In the genomic region with DNA sequence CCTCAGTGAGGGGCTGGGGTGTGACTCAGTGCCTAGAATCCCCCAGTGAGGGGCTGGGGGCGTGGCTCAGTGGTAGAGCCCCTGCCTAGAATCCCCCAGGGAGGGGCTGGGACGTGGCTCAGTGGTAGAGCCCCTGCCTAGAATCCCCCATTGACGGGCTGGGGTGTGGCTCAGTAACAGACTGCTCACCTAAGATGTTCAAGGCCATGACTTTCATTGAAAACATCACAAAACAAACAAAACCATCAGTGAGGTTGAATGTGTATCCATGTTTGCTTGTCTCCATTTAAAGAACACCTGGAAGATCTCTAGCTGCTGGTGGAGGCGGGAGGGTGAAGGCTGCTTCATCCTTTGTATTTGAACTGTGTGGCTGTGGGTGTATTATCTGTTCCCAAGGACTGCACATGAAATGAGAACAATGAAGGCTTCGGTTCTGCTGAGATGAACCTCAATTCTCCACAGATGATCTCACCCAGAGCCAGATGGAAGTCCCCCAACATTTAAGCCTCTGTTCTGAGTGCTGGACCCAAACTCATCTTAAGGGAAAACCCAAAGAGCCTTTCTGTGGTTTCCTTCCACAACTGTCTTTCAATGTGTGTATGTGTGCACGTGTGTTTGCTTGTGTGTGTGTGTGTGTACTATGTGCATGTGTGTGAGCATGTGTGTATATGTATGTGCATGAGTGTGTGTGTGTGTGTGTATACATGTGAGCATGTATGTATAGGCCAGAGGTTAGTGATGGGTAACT, we compare ENCODE assay signal across 26 mouse cellular contexts.
"Had no signal": no experiment of that assay in that cellular context is flagged by ENCODE, and none has a peak within 500 bp of the region (broad histone marks: within the 10 kb centered on the region; RNA-seq: fewer than 3 reads in every experiment).

No protein-coding gene starts in this region.

- H3K27me3 ChIP-seq: hindbrain, embryonic 13.5 days; hindbrain, embryonic 15.5 days; kidney, embryonic 15.5 days; limb, embryonic 13.5 days; limb, embryonic 15.5 days had no signal

- H3K4me2 ChIP-seq: heart, embryonic 11.5 days; heart, embryonic 13.5 days; heart, embryonic 15.5 days; hindbrain, embryonic 13.5 days; hindbrain, embryonic 15.5 days; kidney, embryonic 15.5 days; limb, embryonic 13.5 days; limb, embryonic 15.5 days; liver, embryonic 12.5 days had no signal

- H3K27ac ChIP-seq: heart, adult 2 months; heart, embryonic 13.5 days; heart, embryonic 15.5 days; hindbrain, embryonic 13.5 days; hindbrain, embryonic 15.5 days; hindbrain, postnatal 0 days; kidney, embryonic 15.5 days; kidney, postnatal 0 days; limb, embryonic 13.5 days; limb, embryonic 15.5 days; liver, embryonic 12.5 days had no signal

- DNase-seq: gastrocnemius, postnatal 14 days; gastrocnemius, postnatal 36 days; heart, adult 11 months; heart, adult 2 months; heart, postnatal 14 days; heart, postnatal 36 days; kidney, adult 11 months; kidney, adult 2 months; kidney, adult 9 months; kidney, postnatal 14 days; kidney, postnatal 36 days; layer of hippocampus, adult 9-11 months; layer of hippocampus, postnatal 36 days; left cerebral cortex, postnatal 4 days had no signal

- H3K9me3 ChIP-seq: heart, embryonic 13.5 days; heart, embryonic 15.5 days; hindbrain, embryonic 13.5 days; hindbrain, embryonic 15.5 days; kidney, embryonic 15.5 days; limb, embryonic 13.5 days; limb, embryonic 15.5 days; liver, embryonic 12.5 days had no signal

- H3K4me3 ChIP-seq: heart, adult 2 months; heart, embryonic 13.5 days; heart, embryonic 15.5 days; hindbrain, embryonic 13.5 days; hindbrain, embryonic 15.5 days; kidney, embryonic 15.5 days; limb, embryonic 13.5 days; limb, embryonic 15.5 days; liver, embryonic 12.5 days had no signal

- H3K9ac ChIP-seq: heart, embryonic 13.5 days; heart, embryonic 15.5 days; hindbrain, embryonic 13.5 days; hindbrain, embryonic 15.5 days; kidney, embryonic 15.5 days; limb, embryonic 13.5 days; limb, embryonic 15.5 days; liver, embryonic 12.5 days had no signal

- ATAC-seq: hindbrain, postnatal 0 days; intestine, embryonic 16.5 days; liver, embryonic 12.5 days had no signal

- H3K36me3 ChIP-seq: heart, embryonic 13.5 days; heart, embryonic 15.5 days; hindbrain, embryonic 13.5 days; hindbrain, embryonic 15.5 days; kidney, embryonic 15.5 days; limb, embryonic 13.5 days; limb, embryonic 15.5 days; liver, embryonic 12.5 days had no signal
